Mouse (Mus musculus): ENCODE data around the gene Lgr5.

GRCm38 (mm10) chr10:115484660-115485059 lies 102.9 kb downstream of the Lgr5 start:
- TF ChIP-seq CTCF (IDR thresholded peaks at IDR 0.05; ENCODE audit: low read depth) (no peak), EP300 (IDR thresholded peaks at IDR 0.05; ENCODE audit: low read depth) (no peak)
